Mouse (Mus musculus): ENCODE results near the gene Ctnnbip1. TPM values are rescaled to one million over a fixed set of nuclear protein-coding genes. Genes with fewer than 3 reads are reported as not detected.

The Ctnnbip1 gene
- polyA plus RNA-seq, 1 experiment from 2014 or later = 81.2 TPM

DNA sequence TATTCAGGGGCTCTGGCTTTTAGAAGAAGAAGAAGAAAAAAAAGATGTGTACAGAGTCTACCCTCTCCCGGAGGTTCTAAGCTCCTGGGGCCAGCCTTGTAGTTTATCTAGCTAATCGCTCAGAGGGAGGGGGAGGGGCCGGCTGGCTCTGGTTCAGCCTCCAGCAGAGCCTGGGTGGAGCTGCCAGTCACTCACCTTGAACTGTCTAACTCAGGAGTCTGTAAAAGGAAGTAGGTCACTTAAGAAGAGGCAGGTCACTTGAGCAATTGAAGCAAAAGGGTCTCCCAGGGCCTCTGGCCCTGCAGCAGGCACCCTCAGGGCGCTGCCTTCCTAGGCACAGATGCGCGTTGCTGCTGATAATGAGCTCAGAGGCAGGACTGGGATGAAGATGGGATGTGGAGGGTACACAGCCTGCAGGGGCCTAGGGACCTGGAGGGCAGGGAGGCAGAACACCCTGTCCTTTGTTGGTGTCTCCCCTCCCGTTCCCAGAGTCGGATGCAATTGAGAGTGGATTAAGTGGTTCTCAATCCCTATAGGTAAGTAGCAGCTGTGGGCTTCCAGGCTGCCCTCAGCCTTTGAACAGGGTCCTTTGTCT is 49.5 kb downstream of the Ctnnbip1 start:
- H3K9me3 ChIP-seq (replicated peaks) = no peaks in the 10 kb centered on the region
- H3K27me3 ChIP-seq = no peaks in the 10 kb centered on the region
- no peak overlapping the region for H3K4me2 ChIP-seq
- H3K4me3 ChIP-seq = no peak overlapping the region
- ATAC-seq = no peak
- no peak overlapping the region for H3K9ac ChIP-seq
- peaks cover 48% of the 10 kb centered on the region for H3K4me1 ChIP-seq
- WGBS = 4% methylated on average over 8 of the region's 8 CpGs
- peaks cover 3% of the 10 kb centered on the region; the same call in 1 of the 2 replicates for H3K36me3 ChIP-seq (ENCODE audit: poor library complexity, severe bottlenecking)
- peak overlapping the region; percentile 41; the same call in 1 of the 2 replicates for H3K27ac ChIP-seq

DNA sequence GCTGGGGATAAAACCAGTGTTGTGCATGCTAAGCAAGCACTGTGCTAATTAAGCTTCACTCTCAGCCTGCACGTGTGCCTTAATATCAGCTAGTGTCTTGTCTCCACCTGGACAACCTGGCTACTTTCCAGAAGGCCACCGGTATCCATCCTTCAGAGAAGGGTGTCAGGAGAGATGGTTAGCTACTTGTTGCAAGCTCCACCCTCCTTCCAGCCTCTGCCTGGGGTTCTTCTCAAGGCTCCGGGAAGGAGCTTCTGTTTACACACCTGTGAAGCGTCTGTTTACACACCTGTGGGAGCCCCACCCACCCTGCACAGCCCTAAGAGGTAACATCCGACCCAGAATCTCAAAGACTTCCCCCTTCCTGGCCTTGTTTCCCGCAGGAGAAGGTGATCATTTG is 50.6 kb downstream of the Ctnnbip1 start:
- Histone ChIP-seq H3K27ac (no peak overlapping the region), H3K4me3 (no peak overlapping the region), H3K4me1 (peaks cover 37% of the 10 kb centered on the region), H3K9ac (no peak overlapping the region), H3K27me3 (0 out of 2 replicates have a peak, but pooled peaks cover 4% of the 10 kb centered on the region), H3K9me3 (replicated peaks) (no peaks in the 10 kb centered on the region), H3K4me2 (no peak overlapping the region), H3K36me3 (ENCODE audit: poor library complexity, severe bottlenecking) (peaks cover 3% of the 10 kb centered on the region; the same call in 1 of the 2 replicates)
- no peak for ATAC-seq
- 71% methylated on average over 6 of the region's 6 CpGs for WGBS

DNA sequence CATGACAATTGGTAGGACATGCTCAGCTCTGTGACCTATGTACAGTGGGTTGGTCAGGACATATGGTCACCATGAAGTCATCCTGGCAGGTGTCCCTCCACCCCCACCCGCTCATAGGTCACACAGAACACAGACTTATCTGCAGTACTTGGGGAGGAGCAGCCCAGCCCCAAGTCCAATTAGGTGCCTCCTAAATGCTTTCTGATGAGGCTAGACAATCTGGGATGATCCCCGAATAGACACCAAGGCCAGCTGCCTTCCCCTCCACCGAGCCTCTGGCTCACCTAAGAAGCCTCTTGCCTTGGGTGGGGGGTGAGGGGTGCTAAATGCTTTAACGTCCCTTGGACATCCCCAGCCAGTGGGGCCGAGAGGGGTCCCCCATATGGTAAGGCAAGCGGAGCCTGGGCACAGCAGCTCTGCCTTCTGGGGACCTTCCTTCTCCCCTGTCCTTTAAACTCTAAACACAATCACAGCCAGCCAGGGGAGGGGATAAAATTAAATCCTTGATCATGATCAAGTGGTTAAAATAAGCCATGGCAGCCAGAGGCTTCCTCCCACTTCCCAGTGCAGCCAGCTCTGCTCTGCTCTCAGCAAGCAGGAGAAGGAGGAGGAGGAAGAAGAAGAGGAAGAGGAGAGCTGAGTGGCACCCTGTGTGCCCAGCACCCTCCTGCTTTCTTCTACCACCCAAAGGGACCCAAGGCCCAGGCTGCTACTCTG is 51.9 kb downstream of the Ctnnbip1 start:
- H3K9ac ChIP-seq = no peak overlapping the region
- WGBS = 90% methylated on average over 6 of the region's 6 CpGs
- H3K36me3 ChIP-seq (ENCODE audit: poor library complexity, severe bottlenecking) = peaks cover 3% of the 10 kb centered on the region; the same call in 1 of the 2 replicates
- no peak for ATAC-seq
- H3K27me3 ChIP-seq = 0 out of 2 replicates have a peak, but pooled peaks cover 4% of the 10 kb centered on the region
- no peak overlapping the region for H3K4me2 ChIP-seq
- H3K27ac ChIP-seq = no peak overlapping the region
- H3K4me3 ChIP-seq = no peak overlapping the region
- no peaks in the 10 kb centered on the region for H3K9me3 ChIP-seq (replicated peaks)
- H3K4me1 ChIP-seq = peaks cover 23% of the 10 kb centered on the region

DNA sequence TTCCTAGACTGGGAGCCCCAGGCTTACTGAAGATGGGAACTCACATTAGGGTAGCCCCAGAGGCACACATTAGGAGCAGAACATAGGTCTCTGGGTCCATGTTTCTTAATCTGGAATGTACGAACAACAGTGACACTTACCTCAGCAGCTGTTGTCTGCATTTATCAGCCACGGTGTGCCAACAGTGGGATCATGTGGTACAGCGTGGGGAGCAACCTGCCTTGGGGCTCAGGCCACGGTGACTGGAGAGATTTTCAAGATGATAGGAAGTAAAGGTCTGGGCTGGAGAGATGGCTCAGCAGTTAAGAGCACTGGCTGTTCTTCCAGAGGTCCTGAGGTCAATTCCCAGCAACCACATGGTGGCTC is 52.4 kb downstream of the Ctnnbip1 start:
- ATAC-seq = no peak
- Histone ChIP-seq H3K4me1 (peaks cover 19% of the 10 kb centered on the region), H3K27ac (no peak overlapping the region), H3K36me3 (ENCODE audit: poor library complexity, severe bottlenecking) (peaks cover 3% of the 10 kb centered on the region; the same call in 1 of the 2 replicates), H3K4me3 (no peak overlapping the region), H3K4me2 (no peak overlapping the region), H3K9ac (no peak overlapping the region), H3K27me3 (0 out of 2 replicates have a peak, but pooled peaks cover 4% of the 10 kb centered on the region), H3K9me3 (replicated peaks) (no peaks in the 10 kb centered on the region)
- 88% methylated on average over 4 of the region's 4 CpGs for WGBS

DNA sequence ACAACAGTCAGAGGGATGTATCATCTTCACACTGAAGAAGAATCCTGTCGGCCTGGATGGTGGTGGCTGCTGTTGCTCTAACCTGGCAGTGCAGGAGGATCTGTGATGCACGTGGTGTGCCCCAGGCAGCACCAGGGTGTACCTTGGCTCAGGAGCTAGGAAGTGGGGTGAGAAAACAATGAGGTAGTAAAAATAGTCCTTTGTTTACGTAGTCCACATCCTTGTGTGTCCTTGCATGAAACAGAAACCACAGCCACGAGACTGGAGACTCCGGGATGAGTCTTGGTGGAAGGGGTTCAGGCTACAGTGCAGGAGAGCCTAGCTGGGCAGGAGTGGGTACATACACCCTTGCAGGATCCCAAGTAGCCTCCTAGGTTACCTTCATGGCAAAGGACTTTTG is 53.2 kb downstream of the Ctnnbip1 start:
- 82% methylated on average over 5 of the region's 5 CpGs for WGBS
- no peak overlapping the region for H3K4me2 ChIP-seq
- no peaks in the 10 kb centered on the region for H3K9me3 ChIP-seq (replicated peaks)
- H3K27me3 ChIP-seq = 0 out of 2 replicates have a peak, but pooled peaks cover 4% of the 10 kb centered on the region
- H3K27ac ChIP-seq = no peak overlapping the region; the same call in 1 of the 2 replicates
- H3K4me1 ChIP-seq = peaks cover 25% of the 10 kb centered on the region
- H3K36me3 ChIP-seq (ENCODE audit: poor library complexity, severe bottlenecking) = no peaks in the 10 kb centered on the region
- H3K9ac ChIP-seq = no peak overlapping the region
- no peak for ATAC-seq
- H3K4me3 ChIP-seq = no peak overlapping the region

DNA sequence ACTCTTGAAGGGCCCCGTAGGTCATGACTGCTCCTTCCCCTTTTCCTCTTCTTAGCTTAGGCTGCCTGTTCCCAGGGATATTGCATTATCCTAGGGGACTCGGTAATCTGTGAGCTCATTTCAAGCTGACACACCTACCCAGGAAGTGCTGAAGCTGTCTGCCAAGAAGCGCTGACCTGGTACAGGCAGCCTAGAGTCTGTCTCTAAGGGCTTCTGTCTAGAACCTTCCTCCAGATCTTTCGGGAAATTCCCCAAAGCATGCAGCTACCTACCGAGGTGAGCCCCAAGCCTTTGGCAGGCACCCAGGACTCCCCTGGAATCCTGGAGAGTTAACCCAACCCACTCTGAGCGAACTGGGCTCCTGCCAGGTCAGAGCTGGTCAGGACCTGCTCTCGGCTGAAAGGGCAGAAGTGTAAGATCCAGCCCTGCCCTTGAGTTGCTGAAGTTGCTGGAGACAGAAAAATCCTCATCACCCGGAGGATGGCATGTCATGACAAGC is 53.7 kb downstream of the Ctnnbip1 start:
- H3K27me3 ChIP-seq = 0 out of 2 replicates have a peak, but pooled peaks cover 4% of the 10 kb centered on the region
- no peak overlapping the region for H3K4me2 ChIP-seq
- no peak overlapping the region for H3K4me3 ChIP-seq
- H3K27ac ChIP-seq = no peak overlapping the region; the same call in 1 of the 2 replicates
- H3K4me1 ChIP-seq = peaks cover 30% of the 10 kb centered on the region
- ATAC-seq = no peak
- H3K9me3 ChIP-seq (replicated peaks) = no peaks in the 10 kb centered on the region
- H3K36me3 ChIP-seq (ENCODE audit: poor library complexity, severe bottlenecking) = no peaks in the 10 kb centered on the region
- H3K9ac ChIP-seq = no peak overlapping the region
- WGBS = 49% methylated on average over 8 of the region's 8 CpGs

DNA sequence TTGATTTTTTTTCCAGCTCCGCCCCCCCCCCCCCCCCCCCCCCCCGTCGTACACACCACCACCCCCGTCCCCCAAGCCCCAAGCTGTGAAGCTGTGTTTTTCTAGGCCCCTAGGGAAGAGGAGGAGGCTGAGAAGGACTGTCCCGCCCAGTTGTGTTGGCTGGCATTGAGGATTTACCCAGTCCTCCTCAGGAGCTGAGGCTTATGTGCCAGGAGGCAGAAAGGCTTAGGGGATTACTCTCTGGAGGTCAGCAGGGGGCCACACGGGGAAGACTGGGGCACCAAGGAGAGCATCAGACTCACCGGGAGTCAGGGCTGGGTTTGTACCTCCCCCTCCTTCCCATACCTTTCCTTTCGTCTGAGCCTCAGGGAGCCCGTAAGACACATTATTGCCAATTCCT is 54.4 kb downstream of the Ctnnbip1 start:
- no peak overlapping the region for H3K4me2 ChIP-seq
- 0 out of 2 replicates have a peak, but pooled peaks cover 4% of the 10 kb centered on the region for H3K27me3 ChIP-seq
- H3K9ac ChIP-seq = no peak overlapping the region
- no peaks in the 10 kb centered on the region for H3K36me3 ChIP-seq (ENCODE audit: poor library complexity, severe bottlenecking)
- no peak for ATAC-seq
- 18% methylated on average over 5 of the region's 9 CpGs for WGBS
- no peaks in the 10 kb centered on the region for H3K9me3 ChIP-seq (replicated peaks)
- no peak overlapping the region for H3K4me3 ChIP-seq
- H3K27ac ChIP-seq = no peak overlapping the region
- H3K4me1 ChIP-seq = peaks cover 35% of the 10 kb centered on the region

DNA sequence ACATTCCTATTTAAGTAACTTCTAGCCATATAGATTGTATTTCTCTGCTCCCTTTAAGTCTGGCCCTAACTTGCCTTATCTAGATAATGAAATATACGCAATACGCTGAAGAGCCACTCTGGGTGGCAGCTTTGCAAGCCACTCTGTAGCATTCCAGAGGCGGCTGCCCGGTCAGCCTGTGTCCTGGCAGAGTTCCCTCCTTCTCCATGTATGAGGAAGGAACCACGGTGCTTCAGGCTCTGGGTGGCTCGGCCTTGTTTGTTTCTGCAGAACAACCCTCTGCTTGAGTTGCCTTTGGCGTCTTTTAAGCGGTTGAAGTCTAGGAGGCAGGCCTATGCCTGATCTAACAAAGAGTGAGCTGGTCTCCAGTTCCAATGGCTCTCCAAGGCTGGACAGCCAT is 54.8 kb downstream of the Ctnnbip1 start:
- Histone ChIP-seq H3K9me3 (replicated peaks) (no peaks in the 10 kb centered on the region), H3K9ac (no peak overlapping the region), H3K4me3 (no peak overlapping the region), H3K4me1 (peaks cover 35% of the 10 kb centered on the region), H3K27me3 (0 out of 2 replicates have a peak, but pooled peaks cover 4% of the 10 kb centered on the region), H3K4me2 (no peak overlapping the region), H3K36me3 (ENCODE audit: poor library complexity, severe bottlenecking) (no peaks in the 10 kb centered on the region), H3K27ac (no peak overlapping the region)
- 62% methylated on average over 8 of the region's 8 CpGs for WGBS
- no peak for ATAC-seq

DNA sequence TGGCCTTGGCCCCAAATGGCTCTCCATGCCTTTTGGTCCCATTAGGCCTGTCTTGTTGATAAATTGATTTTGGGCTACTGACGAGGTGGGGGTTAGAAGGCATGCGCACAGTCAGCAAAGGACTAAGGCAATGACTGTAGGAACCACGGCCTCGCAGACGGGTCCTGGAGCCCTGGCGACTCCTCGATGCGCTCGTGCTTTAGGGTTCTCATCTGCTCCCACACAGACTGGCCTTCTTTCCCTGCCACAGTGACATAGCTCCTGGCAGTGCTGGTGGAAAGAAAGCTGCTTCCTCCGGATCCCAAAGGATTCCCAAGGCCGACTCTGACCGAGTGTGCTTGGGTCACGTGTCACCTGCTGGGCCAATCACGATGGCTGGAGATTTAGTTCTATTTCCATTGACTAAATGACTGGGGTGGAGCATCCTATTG is 56.4 kb downstream of the Ctnnbip1 start:
- H3K4me2 ChIP-seq = no peak overlapping the region
- H3K36me3 ChIP-seq (ENCODE audit: poor library complexity, severe bottlenecking) = no peaks in the 10 kb centered on the region
- H3K4me1 ChIP-seq = peaks cover 43% of the 10 kb centered on the region
- no peak overlapping the region for H3K4me3 ChIP-seq
- 74% methylated on average over 14 of the region's 14 CpGs for WGBS
- H3K27me3 ChIP-seq = 0 out of 2 replicates have a peak, but pooled peaks cover 4% of the 10 kb centered on the region
- ATAC-seq = no peak
- H3K9ac ChIP-seq = no peak overlapping the region
- no peak overlapping the region for H3K27ac ChIP-seq
- no peaks in the 10 kb centered on the region for H3K9me3 ChIP-seq (replicated peaks)

DNA sequence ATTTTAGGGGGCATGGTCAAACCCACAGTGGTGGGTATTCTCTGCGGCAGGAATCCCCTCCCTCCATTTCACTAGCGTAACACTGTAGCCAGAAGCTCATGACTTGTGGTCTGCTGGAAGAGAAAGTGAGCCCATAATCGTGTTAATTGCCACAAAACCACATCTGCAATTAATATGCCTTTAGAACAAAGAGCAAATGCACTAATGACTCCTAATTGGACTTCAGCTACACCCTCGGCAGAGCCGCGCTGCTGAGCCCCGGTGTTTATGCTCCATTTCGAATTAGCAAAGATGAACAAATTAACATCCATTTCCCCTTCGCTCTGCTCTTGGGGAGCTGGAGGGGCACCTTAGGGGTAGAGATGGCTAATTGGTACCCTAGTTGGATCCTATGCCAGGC is 58.0 kb downstream of the Ctnnbip1 start:
- H3K36me3 ChIP-seq (ENCODE audit: poor library complexity, severe bottlenecking) = no peaks in the 10 kb centered on the region
- no peak for ATAC-seq
- no peaks in the 10 kb centered on the region for H3K9me3 ChIP-seq (replicated peaks)
- 0 out of 2 replicates have a peak, but pooled peaks cover 4% of the 10 kb centered on the region for H3K27me3 ChIP-seq
- H3K27ac ChIP-seq = peak overlapping the region; percentile 35; the same call in 1 of the 2 replicates
- peaks cover 49% of the 10 kb centered on the region for H3K4me1 ChIP-seq
- H3K4me2 ChIP-seq = no peak overlapping the region
- no peak overlapping the region for H3K4me3 ChIP-seq
- 48% methylated on average over 9 of the region's 9 CpGs for WGBS
- H3K9ac ChIP-seq = no peak overlapping the region

DNA sequence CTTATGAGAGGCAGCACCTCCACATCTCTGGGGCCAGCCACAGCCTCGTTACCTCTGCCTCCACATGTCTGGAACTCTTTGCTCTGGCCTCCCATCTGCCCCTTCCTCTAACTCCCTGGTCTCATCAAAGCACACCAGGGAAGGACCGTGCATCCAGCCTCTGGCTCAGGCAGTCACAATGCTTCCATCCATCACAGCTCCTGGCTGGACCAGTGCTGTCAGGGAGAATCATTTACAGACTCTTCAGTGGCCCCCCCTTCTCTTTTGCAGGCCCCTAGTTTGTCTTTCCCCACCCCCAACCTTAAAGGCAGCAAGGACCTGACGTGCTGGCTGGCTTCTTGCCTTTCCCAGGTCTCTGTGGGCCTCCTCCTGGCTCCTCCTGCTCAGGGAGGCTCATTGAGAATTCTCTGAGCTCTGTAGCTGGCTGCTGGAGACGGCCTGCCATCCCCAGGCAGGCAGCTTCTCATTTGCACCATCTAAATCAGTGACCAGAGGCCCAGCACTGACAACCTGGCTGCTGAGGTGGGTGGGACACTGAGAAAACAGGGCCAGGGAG is 59.0 kb downstream of the Ctnnbip1 start:
- H3K27ac ChIP-seq = peak overlapping the region; percentile 48; the same call in 1 of the 2 replicates
- 0 out of 2 replicates have a peak, but pooled peaks cover 4% of the 10 kb centered on the region for H3K27me3 ChIP-seq
- no peak overlapping the region for H3K4me3 ChIP-seq
- no peaks in the 10 kb centered on the region for H3K36me3 ChIP-seq (ENCODE audit: poor library complexity, severe bottlenecking)
- H3K4me1 ChIP-seq = peaks cover 44% of the 10 kb centered on the region
- no peaks in the 10 kb centered on the region for H3K9me3 ChIP-seq (replicated peaks)
- 10% methylated on average over 4 of the region's 4 CpGs for WGBS
- no peak for ATAC-seq
- H3K9ac ChIP-seq = peak overlapping the region; percentile 34
- H3K4me2 ChIP-seq = no peak overlapping the region

Measured in forebrain, embryonic 13.5 days (tissue).